Mouse (Mus musculus) olfactory bulb, adult 2 months (tissue): ENCODE measurements at regions not wholly inside any gene's neighbourhood (a gene's known extent, or its start where the extent isn't known, plus 50 kb on each side); places are given as distances from the start of the nearest gene placed in this dataset.

ENCODE experiments used
- H3K27ac ChIP-seq: fragments of 200-500 bp; 2 replicates; pipeline ENCODE4 v1.5.1; 2012; ENCODE audit warnings: low read depth, low read length; ENCODE audit not compliant: insufficient read depth
- H3K4me1 ChIP-seq: fragments of 200-500 bp; 2 replicates; pipeline ENCODE4 v1.6.1; 2012; ENCODE audit warnings: low read length; ENCODE audit not compliant: control insufficient read depth, insufficient read depth
- H3K4me3 ChIP-seq: fragments of 200-500 bp; 2 replicates; pipeline ENCODE4 v1.5.1; 2012; ENCODE audit warnings: mild to moderate bottlenecking, low read depth, low read length, moderate library complexity; ENCODE audit not compliant: insufficient read depth
- CTCF ChIP-seq: fragments of 200-500 bp; IDR thresholded peaks from 2 replicates; pipeline ENCODE4 v1.5.1; 2012; ENCODE audit warnings: low read depth, mild to moderate bottlenecking, low read length, moderate library complexity; ENCODE audit not compliant: insufficient read depth
- POLR2A ChIP-seq: fragments of 200-500 bp; IDR thresholded peaks from 2 replicates; pipeline ENCODE4 v1.6.1; 2012; ENCODE audit warnings: mild to moderate bottlenecking, low read depth, low read length, moderate library complexity; ENCODE audit not compliant: insufficient read depth
- WGBS: fragments of 180-500 bp; shearing (Covaris S2); methylation state at CpG from one replicate; pipeline ENCODE4 v1.1.7; 2018; 5-methylcytosine and 5-hydroxymethylcytosine counted together

DNA sequence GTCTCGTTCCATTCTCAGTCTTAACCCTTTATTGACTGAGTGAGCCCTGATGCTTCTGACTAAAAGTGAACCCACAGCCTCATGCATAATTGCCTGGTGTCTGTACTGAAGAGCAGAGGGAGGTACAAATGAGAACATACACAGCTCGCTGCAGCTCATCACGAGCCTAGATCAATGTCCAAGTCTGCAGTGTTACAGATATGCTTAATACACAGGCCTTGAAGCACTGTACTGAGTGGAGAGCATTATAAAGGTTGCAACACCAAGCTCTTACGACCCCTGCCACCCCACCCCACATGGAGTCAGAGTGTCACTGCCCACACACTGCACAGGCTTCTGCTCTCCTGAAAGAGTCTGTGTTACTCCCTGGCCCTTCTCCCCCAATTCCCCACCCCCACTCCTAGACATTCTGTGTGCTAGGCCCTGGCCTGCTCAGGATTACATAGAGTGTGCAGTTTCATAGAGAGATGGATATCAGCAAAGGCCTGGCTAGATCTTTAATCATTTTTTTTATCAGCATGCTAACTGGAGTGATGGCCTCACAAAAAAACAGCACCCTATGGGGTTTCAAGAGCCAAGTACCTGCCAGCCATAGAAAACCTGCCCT lies 108.5 kb upstream of the Gm12830 start:
- TF ChIP-seq CTCF (no peak), POLR2A (no peak)
- H3K27ac ChIP-seq: no peak overlapping the region
- H3K4me3 ChIP-seq: no peak overlapping the region
- H3K4me1 ChIP-seq: no peaks in the 10 kb centered on the region
- whole genome bisulfite sequencing: 72% methylated on average over 4 of the region's 4 CpGs

- Histone ChIP-seq H3K4me1 (no peaks in the 10 kb centered on the region), H3K27ac (no peak overlapping the region), H3K4me3 (no peak overlapping the region)
- TF ChIP-seq POLR2A (no peak), CTCF (no peak)
- WGBS: 92% methylated on average over 2 of the region's 2 CpGs
These were observed 104.8 kb upstream of the Gm12830 start for GRCm38 (mm10) chr4:114716703-114717102.

GRCm38 (mm10) chr4:114720696-114721095 lies 100.8 kb upstream of the Gm12830 start:
- H3K27ac ChIP-seq: no peak overlapping the region
- H3K4me3 ChIP-seq: no peak overlapping the region
- WGBS: 78% methylated on average over 3 of the region's 3 CpGs
- no peaks in the 10 kb centered on the region for H3K4me1 ChIP-seq
- no peak for TF ChIP-seq CTCF
- no peak for TF ChIP-seq POLR2A

GRCm38 (mm10) chr4:114721386-114721785 lies 100.1 kb upstream of the Gm12830 start:
- Histone ChIP-seq H3K4me1 (no peaks in the 10 kb centered on the region), H3K4me3 (no peak overlapping the region), H3K27ac (no peak overlapping the region)
- WGBS: 65% methylated on average over 2 of the region's 2 CpGs
- no peak for TF ChIP-seq POLR2A
- TF ChIP-seq CTCF: no peak

DNA sequence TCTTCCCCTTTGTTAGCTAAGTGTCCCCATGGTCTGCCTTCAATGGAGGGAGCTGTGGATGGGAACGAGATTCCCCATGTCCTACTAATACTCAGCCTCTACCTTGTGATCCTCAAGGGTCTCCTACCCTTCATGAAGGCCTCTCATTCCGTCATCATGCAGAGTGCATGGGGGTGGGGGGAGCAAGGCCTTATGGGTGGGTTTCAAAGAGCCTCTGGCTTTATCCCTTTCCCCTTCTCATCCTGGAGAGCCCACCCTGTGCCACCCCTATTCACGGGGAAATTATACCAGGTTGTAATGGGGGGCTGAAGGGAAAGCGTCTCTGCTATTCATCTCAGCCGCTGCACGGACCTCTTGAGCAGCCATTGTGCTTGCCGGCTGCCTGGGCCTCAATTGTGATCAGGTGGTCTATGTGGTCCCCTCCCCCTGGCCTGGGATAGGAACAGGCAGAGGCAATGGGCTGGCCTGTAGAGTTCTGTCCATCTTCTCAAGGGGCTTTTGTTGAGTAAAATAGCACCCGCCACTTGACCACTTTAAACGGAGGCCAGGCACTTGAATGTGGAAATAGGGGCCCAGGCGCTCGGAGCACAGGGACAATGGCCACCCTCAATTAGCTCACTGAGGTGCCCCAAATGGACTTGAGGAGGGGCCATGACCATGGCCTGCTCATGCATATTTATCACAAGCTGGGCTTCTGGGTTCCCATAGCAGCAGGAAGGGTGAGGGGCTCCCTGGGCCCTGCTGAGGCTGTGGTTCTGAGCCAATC lies 93.1 kb upstream of the Gm12830 start:
- Histone ChIP-seq H3K27ac (no peak overlapping the region), H3K4me3 (no peak overlapping the region), H3K4me1 (no peaks in the 10 kb centered on the region)
- WGBS: 44% methylated on average over 11 of the region's 11 CpGs
- no peak for TF ChIP-seq CTCF

DNA sequence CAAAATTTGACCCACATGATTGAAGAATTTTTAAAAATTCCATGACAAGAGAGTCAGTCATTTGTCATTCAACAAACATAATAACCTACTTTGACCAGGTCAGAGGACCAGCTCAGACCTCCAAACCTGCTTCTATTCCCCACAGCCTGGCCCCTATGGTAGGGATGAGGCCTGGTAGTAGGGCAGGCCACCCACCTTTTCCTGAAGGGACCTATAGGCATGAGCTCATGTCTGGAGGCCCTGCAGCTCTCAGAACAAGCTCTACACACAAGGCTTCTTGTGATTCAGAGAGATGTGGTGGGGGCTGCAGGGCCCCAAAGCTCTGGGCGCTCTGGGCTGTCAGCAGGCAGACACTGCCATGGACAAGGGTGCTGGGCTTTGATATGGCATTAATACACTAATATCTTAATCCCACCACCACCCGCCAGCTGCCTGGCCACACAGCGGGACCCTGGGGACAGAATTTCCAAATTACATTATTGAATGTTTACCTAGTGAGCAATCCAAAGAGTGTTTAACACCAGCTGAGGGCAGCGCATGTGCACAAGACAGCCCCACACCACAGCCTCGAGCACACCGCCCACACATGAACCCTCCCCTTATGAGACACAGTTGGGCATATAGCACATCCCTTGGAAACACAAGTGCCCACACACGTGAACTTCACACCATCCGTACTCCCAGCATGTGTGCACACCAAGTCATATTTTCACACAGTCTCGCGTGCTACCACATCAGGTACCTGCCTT lies 88.1 kb upstream of the Gm12830 start:
- no peak for TF ChIP-seq CTCF
- no peak for TF ChIP-seq POLR2A
- Histone ChIP-seq H3K4me3 (no peak overlapping the region), H3K4me1 (no peaks in the 10 kb centered on the region), H3K27ac (no peak overlapping the region)
- WGBS: 90% methylated on average over 10 of the region's 10 CpGs

DNA sequence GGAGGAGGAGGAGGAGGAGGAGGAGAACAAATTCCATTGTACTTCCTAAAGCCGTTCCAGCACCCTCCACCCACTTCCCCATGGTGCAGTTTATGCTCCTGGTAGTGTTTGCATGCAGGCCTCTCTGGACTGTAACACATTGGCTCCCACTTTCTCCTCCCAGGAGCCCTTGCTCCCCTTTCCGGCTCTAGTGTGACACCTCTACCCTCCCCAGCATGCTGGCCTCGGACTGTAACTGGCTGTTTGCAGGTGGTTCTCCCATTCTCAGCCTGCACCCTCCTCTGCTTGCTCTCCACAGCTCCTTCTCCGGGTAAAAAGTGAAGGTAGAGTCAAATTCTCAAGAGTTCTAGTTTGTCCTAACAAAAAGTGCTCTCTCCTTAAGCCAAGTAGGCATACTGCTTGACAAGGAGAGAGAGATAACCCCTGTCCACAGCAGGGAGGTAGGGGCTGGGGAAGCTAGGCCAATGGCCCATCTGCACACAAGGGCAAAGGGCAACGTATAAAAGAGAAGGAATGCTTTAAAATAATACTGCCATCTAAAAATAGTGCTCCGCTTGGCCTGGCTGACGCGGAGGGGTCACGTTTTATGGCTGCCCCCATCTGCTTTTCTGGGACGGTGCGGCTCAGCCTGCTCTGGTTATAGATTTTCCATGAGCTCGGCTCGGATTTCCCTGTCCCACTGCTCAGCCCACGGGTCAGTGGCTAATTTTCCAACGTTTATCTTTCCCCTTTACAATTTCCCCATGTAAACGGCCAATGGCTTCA lies 82.4 kb upstream of the Gm12830 start:
- Histone ChIP-seq H3K4me3 (no peak overlapping the region), H3K27ac (no peak overlapping the region), H3K4me1 (no peaks in the 10 kb centered on the region)
- no peak for TF ChIP-seq POLR2A
- no peak for TF ChIP-seq CTCF
- 81% methylated on average over 16 of the region's 16 CpGs for WGBS

- Histone ChIP-seq H3K4me1 (no peaks in the 10 kb centered on the region), H3K27ac (no peak overlapping the region), H3K4me3 (no peak overlapping the region)
- no peak for TF ChIP-seq POLR2A
- TF ChIP-seq CTCF: no peak
- WGBS: 73% methylated on average over 2 of the region's 2 CpGs
These were observed 73.4 kb upstream of the Gm12830 start for GRCm38 (mm10) chr4:114748131-114748530.

DNA sequence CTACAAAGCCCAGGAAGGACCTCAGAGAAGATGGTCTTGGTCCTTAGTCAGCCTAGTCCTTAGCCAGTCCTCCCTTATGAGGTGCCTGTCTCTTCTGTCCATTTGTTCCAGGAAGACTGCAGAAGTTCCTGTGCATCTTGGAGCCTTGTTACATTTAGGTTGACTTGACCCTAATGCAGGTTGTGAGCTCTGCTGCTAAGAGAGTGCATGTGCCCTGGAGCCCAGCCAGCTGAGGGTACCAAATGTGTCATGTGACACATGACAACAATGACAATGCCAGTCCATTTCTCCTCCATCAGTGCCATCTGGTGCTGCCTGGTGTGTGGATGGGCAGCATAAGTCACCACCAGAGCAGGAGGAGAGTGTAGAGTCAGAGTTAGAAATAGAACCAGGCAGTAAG lies 61.7 kb upstream of the Gm12830 start:
- TF ChIP-seq CTCF (no peak), POLR2A (no peak)
- H3K27ac ChIP-seq: no peak overlapping the region
- H3K4me1 ChIP-seq: no peaks in the 10 kb centered on the region
- H3K4me3 ChIP-seq: no peak overlapping the region
